Mouse (Mus musculus) lung, adult 2 months (tissue): Measurements from ENCODE around the gene Sel1l3.

Source experiments
- CTCF ChIP-seq: fragments of 200-500 bp; IDR thresholded peaks from 2 replicates; pipeline ENCODE4 v1.5.1; 2011; ENCODE audit warnings: mild to moderate bottlenecking, low read length, control low read depth; ENCODE audit not compliant: insufficient read depth
- POLR2A ChIP-seq: fragments of 200-500 bp; IDR thresholded peaks from 2 replicates; pipeline ENCODE4 v1.6.1; 2011; ENCODE audit warnings: low read depth, mild to moderate bottlenecking, control low read depth, low read length, borderline replicate concordance; ENCODE audit errors: extremely low read depth

DNA sequence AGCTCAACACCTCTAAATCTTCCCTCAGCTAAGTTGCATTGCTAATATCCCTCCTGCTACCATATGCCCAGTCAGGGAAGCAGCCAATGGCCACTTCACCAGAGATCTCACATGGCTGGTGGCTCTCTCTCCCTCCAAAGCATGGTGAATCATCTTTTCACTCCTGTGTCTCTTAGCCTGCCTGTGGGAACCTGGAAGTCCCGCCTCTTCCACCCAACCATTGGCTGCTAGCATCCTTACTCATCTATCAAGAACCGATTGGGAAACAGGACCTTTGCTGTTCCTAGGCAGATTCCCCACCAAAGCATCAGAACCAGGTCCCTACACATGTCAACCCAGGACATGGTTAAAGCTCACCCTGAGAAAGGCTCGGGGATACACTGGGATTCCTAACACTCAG, 122.4 kb downstream of the Sel1l3 start:
- TF ChIP-seq CTCF (no peak), POLR2A (no peak)
